Mouse (Mus musculus): ENCODE data around the gene Coro1c. TPM values are rescaled to one million over a fixed set of nuclear protein-coding genes. Genes with fewer than 3 reads are reported as not detected.

Gene Coro1c
- total RNA-seq (2021) = 10 to 100 TPM; 43.9 to 56.3 TPM
- long read RNA-seq, experiment 1, transcript Coro1c-201 (11 exons, 3,491 nt) = major isoform, 28 of 32 reads
- long read RNA-seq, experiment 1, partial matches to known transcripts = 2 of 32 reads
- long read RNA-seq, experiment 1, other reads (novel, unspliced or antisense) = 2 of 32 reads
- long read RNA-seq, experiment 2, transcript Coro1c-201 (11 exons, 3,491 nt) = major isoform, 6 of 27 reads
- long read RNA-seq, experiment 2, partial matches to known transcripts = 20 of 27 reads
- long read RNA-seq, experiment 2, other reads (novel, unspliced or antisense) = 1 of 27 reads

- DNase-seq (ENCODE audit: low spot score in 2 of 2) = peak; percentile 100
These were observed at the start of gene Coro1c for GRCm38 (mm10) chr5:113908592-113909441. Gene Coro1c (minus strand): TSS chr5:113908758.

DNA sequence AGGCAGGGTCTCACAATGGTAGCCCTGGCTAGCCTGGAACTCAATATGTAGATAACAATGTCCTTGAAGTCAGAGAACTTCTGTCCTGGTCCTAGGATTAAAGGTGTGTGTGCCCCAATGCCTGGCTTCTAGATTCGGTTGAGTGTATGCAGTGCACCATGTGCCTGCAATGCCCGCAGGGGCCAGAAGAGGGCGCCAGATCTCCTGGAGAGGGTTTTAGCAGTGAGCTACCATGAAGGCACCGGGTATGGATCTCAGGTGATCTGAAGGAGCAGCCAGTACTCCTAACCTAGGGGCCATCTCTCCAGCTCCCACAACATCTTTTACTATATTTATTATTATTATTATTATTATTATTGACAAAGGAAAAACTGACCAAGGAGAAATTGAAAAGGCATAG is 48.0 kb upstream of the Coro1c start:
- DNase-seq (ENCODE audit: low spot score in 2 of 2) = peak; percentile 83 to 94

DNA sequence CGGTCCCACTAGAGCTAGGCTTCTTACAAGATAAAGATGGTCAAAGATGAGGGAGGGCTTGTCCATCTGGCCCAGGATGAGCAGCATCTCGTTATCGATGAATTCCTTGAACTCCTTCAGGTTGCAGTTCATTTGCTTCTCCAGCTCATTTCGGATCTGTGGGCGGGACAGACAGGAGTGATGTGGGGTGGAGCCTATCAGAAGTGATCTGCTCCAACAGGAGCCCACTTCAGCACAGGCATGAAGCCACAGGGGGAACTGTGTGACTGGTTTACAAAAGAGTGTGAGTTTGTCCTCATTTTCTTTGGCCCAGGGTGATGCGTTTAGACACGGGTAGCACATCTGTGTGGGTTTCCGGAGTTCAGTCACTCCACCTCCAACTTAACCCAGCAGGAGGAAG is 47.1 kb upstream of the Coro1c start:
- no peak for DNase-seq (ENCODE audit: low spot score in 2 of 2)

DNA sequence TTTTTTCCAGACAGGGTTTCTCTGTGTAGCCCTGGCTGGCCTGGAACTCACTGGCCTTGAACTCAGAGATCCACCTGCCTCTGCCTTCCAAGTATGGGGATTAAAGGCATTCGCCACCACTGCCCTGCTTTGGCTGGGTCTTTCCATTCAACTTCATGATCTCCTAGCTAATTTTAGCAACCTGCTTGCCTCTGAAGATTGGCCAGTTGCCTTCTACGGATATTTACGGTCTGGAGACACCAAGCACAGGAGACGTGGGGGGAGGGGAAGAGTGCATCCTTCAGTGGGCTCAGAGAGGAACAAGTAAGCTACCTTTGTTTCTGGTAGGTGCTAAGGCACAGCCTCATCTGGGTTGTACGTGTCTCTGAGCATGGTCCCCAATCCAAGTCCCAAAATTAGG is 46.7 kb upstream of the Coro1c start:
- DNase-seq (ENCODE audit: low spot score in 2 of 2) = no peak

DNA sequence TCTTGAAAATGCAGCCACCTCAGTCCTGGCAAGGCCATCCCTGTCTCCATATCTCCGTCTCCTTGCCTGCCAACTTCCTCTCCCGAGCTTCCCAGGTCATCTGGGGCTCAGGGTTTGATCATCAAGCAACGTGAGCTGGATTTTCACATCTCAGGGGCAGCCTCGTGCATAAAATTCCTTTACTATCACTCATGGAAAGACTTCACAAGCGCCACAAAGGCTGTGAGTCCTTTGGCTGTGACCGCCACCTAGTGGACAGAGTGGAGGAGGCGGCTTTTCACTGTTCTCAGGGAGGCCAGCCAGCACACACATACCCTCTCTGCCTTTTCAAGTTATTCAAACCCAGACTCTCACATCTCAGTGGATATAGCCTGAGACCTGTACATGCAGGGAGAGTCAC is 45.9 kb upstream of the Coro1c start:
- peak; percentile 83 for DNase-seq (ENCODE audit: low spot score in 2 of 2)

DNA sequence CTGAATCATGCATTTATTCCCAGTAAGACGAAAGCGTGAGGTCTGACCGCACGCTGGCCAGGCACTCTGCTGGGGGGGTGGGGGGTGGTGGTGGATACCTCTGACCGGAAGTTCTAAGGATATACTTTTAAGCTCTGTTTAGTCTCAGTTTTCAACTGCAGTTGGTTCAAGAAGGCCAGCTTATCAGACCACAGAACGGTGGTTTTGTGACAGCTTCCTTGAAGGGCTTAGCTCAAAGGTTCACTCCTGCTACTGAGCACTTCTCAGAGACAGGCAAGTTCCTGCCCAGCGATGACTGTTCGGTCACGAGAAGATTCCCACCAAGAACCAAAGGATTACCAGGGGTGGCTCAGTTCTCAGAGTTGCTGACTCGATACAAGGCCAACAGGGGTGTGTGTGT is 44.0 kb upstream of the Coro1c start:
- DNase-seq (ENCODE audit: low spot score in 2 of 2) = no peak

- no peak for DNase-seq (ENCODE audit: low spot score in 2 of 2)
These were observed 43.1 kb upstream of the Coro1c start for GRCm38 (mm10) chr5:113951693-113952071.

GRCm38 (mm10) chr5:113950786-113951692 is 42.5 kb upstream of the Coro1c start:
- no peak for DNase-seq (ENCODE audit: low spot score in 2 of 2)

DNA sequence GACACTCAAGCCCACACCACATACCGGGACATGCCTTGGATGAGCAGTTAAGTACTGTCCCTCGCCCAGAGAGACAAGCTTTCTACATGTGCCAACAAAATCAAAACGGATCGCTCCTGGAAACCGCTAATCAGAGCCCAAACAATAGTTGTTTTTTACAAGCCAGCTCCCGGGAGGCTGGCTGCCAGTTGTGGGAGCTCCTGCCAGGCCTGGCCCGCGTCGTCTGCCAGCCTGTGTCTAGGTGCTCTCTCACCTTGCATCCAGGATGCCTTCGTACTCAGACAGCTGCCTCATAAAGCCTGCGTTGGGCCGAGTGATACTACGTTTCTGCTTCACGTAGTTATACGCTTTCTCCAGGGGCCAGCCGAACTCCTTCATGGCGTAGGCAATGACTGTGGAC is 41.6 kb upstream of the Coro1c start:
- DNase-seq (ENCODE audit: low spot score in 2 of 2) = no peak

- DNase-seq (ENCODE audit: low spot score in 2 of 2) = no peak
These were observed 38.7 kb upstream of the Coro1c start for GRCm38 (mm10) chr5:113947280-113947679.

- no peak for DNase-seq (ENCODE audit: low spot score in 2 of 2)
These were observed 36.6 kb upstream of the Coro1c start for GRCm38 (mm10) chr5:113945126-113945525.

DNA sequence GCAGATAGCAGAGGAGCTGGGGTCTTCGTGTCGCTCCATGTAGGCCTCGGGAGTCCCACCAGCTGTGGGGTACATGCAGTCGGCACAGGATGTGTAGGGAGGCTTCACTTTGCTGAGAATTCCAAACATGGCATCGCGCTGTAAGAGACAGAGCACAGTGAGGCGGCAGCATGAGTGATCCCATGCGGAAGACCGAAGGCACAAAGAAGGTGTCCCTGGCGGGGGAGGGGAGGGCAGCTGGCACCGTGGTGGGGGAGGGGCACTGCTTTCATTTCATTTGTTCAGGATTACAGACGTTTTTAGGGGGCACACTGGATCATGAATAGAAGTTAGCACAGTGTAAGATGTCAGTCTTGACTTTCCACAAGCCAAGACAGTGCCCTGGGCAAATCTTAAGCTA is 34.8 kb upstream of the Coro1c start:
- DNase-seq (ENCODE audit: low spot score in 2 of 2) = no peak

GRCm38 (mm10) chr5:113942580-113942979 is 34.0 kb upstream of the Coro1c start:
- DNase-seq (ENCODE audit: low spot score in 2 of 2) = no peak

DNA sequence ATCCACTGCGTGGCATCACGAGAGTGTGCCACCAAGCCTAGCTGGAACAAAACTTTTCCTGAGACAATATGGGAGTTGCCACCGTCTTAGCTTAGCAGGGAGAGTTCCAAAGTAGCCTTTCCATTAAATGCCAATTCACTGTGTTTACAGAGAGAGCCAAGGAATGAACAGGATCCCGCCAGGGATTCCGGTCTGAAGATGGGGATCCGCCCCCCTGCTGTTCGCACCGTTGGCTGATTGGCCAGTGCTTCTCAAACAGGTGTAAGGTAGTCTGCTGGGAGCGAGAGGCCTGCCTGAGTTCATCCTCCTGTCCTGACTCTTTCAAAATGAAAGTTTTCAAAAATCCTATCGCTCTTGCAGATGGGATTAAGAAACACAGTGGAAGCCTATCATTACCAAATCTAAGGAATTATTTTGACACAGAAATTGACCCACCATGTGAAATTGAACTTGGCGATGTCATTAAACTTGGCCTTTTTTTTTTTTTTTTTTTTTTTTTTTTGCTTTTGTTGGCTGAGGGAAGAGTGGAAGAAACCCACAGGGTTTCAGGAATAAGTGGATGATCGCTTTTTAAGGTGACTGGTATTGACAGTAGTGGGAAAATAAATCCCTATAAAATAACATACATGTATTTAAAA is 30.8 kb upstream of the Coro1c start:
- DNase-seq (ENCODE audit: low spot score in 2 of 2) = no peak

DNA sequence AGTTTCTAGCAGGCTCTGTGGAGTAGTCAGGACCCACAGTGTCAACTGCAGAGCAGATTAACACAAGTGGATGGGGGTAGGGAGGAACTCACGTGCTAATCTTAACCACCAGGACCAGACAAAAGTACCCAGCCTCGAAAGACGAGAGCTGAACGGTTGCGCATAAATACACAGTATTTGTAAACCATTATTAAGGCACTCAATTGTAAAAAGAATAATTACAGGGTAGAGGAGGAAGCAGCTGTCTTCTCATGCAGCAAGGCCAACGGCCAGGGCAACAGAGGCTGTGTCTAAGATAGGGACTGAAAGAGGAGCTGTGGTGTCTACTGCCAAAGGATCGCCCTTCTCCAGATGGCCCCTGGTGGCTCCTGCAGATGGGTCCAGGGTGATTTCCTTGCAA is 29.1 kb upstream of the Coro1c start:
- no peak for DNase-seq (ENCODE audit: low spot score in 2 of 2)

GRCm38 (mm10) chr5:113933889-113934288 is 25.3 kb upstream of the Coro1c start:
- DNase-seq (ENCODE audit: low spot score in 2 of 2) = no peak

- DNase-seq (ENCODE audit: low spot score in 2 of 2) = no peak
These were observed 24.9 kb upstream of the Coro1c start for GRCm38 (mm10) chr5:113933480-113933879.

- DNase-seq (ENCODE audit: low spot score in 2 of 2) = no peak
These were observed 23.8 kb upstream of the Coro1c start for GRCm38 (mm10) chr5:113932310-113932709.

DNA sequence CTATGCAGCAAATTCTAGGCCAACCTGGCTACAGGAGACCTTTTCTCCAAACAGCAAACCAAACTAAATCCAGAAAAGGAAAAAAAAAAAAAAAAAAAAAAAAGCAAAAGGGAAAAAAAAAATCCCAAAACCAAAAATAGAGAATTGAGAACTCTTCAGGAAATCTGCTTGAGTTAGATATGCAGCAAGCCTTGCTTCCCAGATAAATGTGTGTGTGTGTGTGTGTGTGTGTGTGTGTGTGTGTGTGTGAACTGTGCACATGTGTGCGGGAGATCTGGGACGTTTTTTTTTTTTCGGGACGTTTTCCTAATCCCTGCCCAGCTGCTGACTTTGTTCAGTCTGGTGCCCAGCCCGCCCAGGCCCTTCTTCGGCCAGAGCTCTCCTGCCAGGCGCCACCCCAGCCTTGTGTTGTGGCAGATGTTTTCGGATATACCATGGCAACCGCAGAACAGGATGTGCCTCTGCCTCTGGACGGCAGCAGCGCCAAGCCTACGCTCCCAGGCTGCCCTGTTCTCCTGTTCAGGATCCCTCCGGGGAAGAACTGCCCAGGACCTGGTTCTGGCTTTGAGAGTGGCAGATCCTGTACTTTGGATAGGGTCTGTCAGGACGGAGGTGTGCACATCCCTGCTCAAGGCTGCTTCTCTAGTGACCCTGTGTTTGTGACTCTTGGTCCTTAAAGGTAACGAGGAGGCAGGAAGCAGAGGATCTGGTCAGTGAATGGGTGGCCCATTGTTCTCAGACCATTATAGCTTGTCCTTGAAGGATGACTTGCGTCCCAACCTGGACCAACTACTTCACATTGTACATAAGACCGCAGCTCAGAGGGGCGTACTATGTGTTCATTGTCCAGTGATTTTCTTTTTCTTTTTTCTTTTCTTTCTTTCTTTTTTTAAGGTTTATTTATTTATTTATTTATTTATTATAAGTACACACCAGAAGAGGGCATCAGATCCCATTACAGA is 22.4 kb upstream of the Coro1c start:
- peak in 1 of 2 experiments; percentile 49 for DNase-seq (ENCODE audit: low spot score in 2 of 2)
